Mouse (Mus musculus) spleen, adult 2 months (tissue): ENCODE results near the gene Cdh4. TPM values are rescaled to one million over a fixed set of nuclear protein-coding genes. Genes with fewer than 3 reads are reported as not detected.

ENCODE experiments used
- DNase-seq, 2 experiments: peaks; one replicate each; pipeline versions ENCODE4 v3.0.0 to v3.0.0-alpha.2; 2012 to 2021; ENCODE audit warnings: low spot score in 2 of 2, low read depth in 1 of 2
- H3K27ac ChIP-seq: fragments of 200-500 bp; 2 replicates; pipeline ENCODE4 v1.5.1; 2012; ENCODE audit warnings: low read length, inconsistent platforms; ENCODE audit not compliant: insufficient read depth
- H3K27me3 ChIP-seq: fragments of 200-500 bp; 2 replicates; pipeline ENCODE4 v1.6.1; 2012; ENCODE audit warnings: mild to moderate bottlenecking, moderate library complexity, low read length, inconsistent platforms; ENCODE audit not compliant: control insufficient read depth, insufficient read depth
- H3K36me3 ChIP-seq: fragments of 200-500 bp; 2 replicates; pipeline ENCODE4 v1.6.1; 2012; ENCODE audit warnings: mild to moderate bottlenecking, low read length, inconsistent platforms; ENCODE audit not compliant: control insufficient read depth, insufficient read depth
- H3K4me1 ChIP-seq: fragments of 200-500 bp; 2 replicates; pipeline ENCODE4 v1.6.1; 2011; ENCODE audit warnings: inconsistent platforms; ENCODE audit not compliant: control insufficient read depth, insufficient read depth, insufficient read length
- H3K4me3 ChIP-seq: fragments of 200-500 bp; 2 replicates; pipeline ENCODE4 v1.5.1; 2011; ENCODE audit warnings: mild to moderate bottlenecking, inconsistent platforms; ENCODE audit not compliant: insufficient read depth, insufficient read length; ENCODE audit errors: extremely low read depth
- CTCF ChIP-seq: fragments of 200-500 bp; IDR thresholded peaks from 2 replicates; pipeline ENCODE4 v1.5.1; 2011; ENCODE audit warnings: mild to moderate bottlenecking, inconsistent platforms; ENCODE audit not compliant: insufficient read depth, insufficient read length, insufficient replicate concordance; ENCODE audit errors: extremely low read depth
- POLR2A ChIP-seq: fragments of 200-500 bp; IDR thresholded peaks from 2 replicates; pipeline ENCODE4 v1.6.1; 2011; ENCODE audit warnings: low read depth, low read length, inconsistent platforms
- WGBS: fragments of 180-500 bp; shearing (Covaris S2); methylation state at CpG from one replicate; pipeline ENCODE4 v1.1.7; 2018; 5-methylcytosine and 5-hydroxymethylcytosine counted together
- polyA plus RNA-seq: library from polyadenylated mRNA; depleted of rRNA; stranded (reverse); fragments of >200 nt; gene quantifications from 2 replicates; pipeline ENCODE4 v1.2.3, GENCODE M21; 2012

Cdh4 gene
- polyA plus RNA-seq, 1 experiment: 1.0 TPM

GRCm38 (mm10) chr2:179521444-179521843 is 79.2 kb downstream of the Cdh4 start:
- H3K4me1 ChIP-seq: no peaks in the 10 kb centered on the region

DNA sequence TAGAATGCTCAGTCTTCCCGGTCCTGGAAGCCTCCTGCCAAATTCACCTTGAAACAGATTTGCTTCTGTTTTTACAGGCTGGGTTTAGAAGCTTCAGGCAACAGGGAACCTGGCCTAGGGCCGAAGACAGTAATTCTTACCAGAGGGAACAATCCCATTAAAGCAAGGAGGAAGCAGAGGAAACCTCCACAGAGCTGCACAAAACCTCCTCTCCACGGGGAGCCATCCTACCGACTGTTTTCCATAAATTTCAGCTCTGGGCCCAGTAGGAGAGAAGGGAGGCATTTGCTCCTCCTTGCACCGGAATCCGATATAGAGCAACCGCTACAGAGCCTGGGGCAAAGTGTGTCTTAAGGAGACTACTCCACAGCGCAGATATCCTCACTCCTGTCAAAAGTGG is 79.9 kb downstream of the Cdh4 start:
- WGBS: 59% methylated on average over 8 of the region's 8 CpGs
- no peaks in the 10 kb centered on the region for H3K36me3 ChIP-seq
- H3K4me3 ChIP-seq: no peak overlapping the region
- no peak overlapping the region for H3K27ac ChIP-seq
- H3K4me1 ChIP-seq: no peaks in the 10 kb centered on the region
- no peak for DNase-seq
- no peak for TF ChIP-seq CTCF
- no peak for TF ChIP-seq POLR2A
- H3K27me3 ChIP-seq: no peaks in the 10 kb centered on the region

More at GRCm38 (mm10) chr2:179521444-179521843, 79.2 kb downstream of the Cdh4 start:
- TF ChIP-seq CTCF (no peak), POLR2A (no peak)
- no peaks in the 10 kb centered on the region for H3K27me3 ChIP-seq
- DNase-seq: no peak
- H3K4me3 ChIP-seq: no peak overlapping the region
- WGBS: 82% methylated on average over 5 of the region's 5 CpGs
- no peaks in the 10 kb centered on the region for H3K36me3 ChIP-seq
- H3K27ac ChIP-seq: no peak overlapping the region

DNA sequence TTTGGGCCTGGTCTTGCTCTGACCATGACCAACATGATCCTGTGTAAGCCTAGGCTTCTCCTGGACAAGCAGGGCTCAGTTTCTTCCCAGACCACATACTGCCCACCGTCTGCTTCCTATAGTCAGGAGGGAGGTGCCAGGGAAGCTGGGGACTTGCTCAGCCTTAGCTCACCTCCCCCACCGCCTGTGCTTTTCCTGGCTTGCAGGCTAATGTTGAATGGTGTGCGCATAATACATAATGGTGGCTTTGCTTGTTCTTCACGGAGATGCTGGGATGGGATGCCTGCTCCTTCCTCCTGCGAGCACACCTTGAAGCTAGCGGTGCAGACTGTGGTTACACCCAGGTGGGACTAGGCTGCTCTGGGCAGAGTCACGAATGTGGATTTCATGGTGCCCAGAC is 84.7 kb downstream of the Cdh4 start:
- no peaks in the 10 kb centered on the region for H3K36me3 ChIP-seq
- H3K27ac ChIP-seq: no peak overlapping the region
- H3K27me3 ChIP-seq: no peaks in the 10 kb centered on the region
- 75% methylated on average over 7 of the region's 7 CpGs for WGBS
- H3K4me3 ChIP-seq: no peak overlapping the region
- no peak for DNase-seq
- TF ChIP-seq POLR2A: no peak
- no peak for TF ChIP-seq CTCF
- no peaks in the 10 kb centered on the region for H3K4me1 ChIP-seq

DNA sequence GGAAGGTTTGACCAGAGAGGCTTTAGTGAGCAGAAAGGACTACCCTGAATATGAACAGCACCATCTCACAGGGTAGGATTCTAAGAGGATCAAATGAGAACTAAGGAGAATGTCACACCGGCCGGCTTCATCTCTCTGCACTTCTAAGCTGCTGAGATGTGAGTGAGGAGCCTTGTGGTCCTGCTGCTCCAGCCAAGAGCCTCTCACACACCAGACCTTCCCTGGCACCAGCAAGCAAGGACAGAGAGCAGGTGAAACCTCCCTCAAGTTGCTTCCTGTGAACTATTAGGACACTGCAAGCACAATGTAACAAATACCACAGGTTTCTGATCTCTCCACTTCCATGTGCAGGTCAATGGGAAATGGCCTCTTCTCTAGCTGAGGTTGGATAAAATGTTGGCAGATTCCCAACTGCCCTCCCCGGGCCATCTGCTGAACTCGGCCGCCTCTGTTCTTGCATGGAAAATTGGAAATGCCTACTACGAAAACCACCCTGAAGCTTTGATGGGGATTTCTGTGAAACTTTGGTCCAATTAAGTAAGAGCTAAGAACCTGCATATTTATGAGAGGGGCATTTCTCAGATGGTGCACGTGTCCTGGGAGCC is 88.3 kb downstream of the Cdh4 start:
- no peaks in the 10 kb centered on the region for H3K4me1 ChIP-seq
- H3K36me3 ChIP-seq: no peaks in the 10 kb centered on the region
- DNase-seq: no peak
- H3K27me3 ChIP-seq: no peaks in the 10 kb centered on the region
- H3K27ac ChIP-seq: no peak overlapping the region
- 84% methylated on average over 7 of the region's 7 CpGs for WGBS
- no peak for TF ChIP-seq CTCF
- TF ChIP-seq POLR2A: no peak
- no peak overlapping the region for H3K4me3 ChIP-seq

GRCm38 (mm10) chr2:179533196-179533595 is 91.0 kb downstream of the Cdh4 start:
- Histone ChIP-seq H3K27ac (no peak overlapping the region), H3K36me3 (no peaks in the 10 kb centered on the region), H3K4me1 (no peaks in the 10 kb centered on the region), H3K27me3 (no peaks in the 10 kb centered on the region), H3K4me3 (no peak overlapping the region)
- no peak for TF ChIP-seq CTCF
- no peak for TF ChIP-seq POLR2A
- DNase-seq: no peak
- 80% methylated on average over 6 of the region's 6 CpGs for WGBS

GRCm38 (mm10) chr2:179533881-179534280 is 91.7 kb downstream of the Cdh4 start:
- Histone ChIP-seq H3K36me3 (no peaks in the 10 kb centered on the region), H3K27me3 (no peaks in the 10 kb centered on the region), H3K27ac (no peak overlapping the region), H3K4me3 (no peak overlapping the region), H3K4me1 (no peaks in the 10 kb centered on the region)
- 76% methylated on average over 2 of the region's 2 CpGs for WGBS
- TF ChIP-seq CTCF (no peak), POLR2A (no peak)
- DNase-seq: no peak

GRCm38 (mm10) chr2:179535204-179535603 is 93.0 kb downstream of the Cdh4 start:
- Histone ChIP-seq H3K27ac (no peak overlapping the region), H3K4me3 (no peak overlapping the region), H3K4me1 (no peaks in the 10 kb centered on the region), H3K36me3 (no peaks in the 10 kb centered on the region), H3K27me3 (no peaks in the 10 kb centered on the region)
- TF ChIP-seq POLR2A (no peak), CTCF (no peak)
- no peak for DNase-seq
- 49% methylated on average over 6 of the region's 6 CpGs for WGBS
